ENCODE assay signal across 20 mouse cellular contexts in the genomic region with DNA sequence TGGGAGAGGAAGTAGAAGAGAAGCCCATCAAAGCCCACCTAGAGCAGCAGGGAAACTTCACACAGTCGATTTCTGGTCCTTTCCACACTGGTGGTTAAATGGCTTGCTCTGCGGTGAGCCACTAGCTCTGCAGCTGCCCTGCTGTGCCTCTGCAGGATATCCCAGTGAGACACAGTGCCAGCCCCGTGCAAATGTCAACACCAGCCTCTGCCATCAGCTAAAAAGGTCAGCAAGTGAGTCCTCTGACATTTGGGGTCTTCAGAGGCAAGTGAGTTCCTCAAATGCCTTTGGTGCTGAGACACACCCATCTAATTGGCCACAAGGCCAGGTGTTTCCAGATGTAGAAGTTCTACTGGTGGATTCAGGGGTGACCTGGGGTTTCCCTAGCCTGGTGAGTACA.
A peak's percentile ranks its signal among the peaks of the same experiment; 100 is the strongest.
DNase-seq lines count a peak whose midpoint lies in the region; ATAC-seq lines count a peak whose summit lies in the region.
"Had no signal": no experiment of that assay in that cellular context is flagged by ENCODE, and none has a peak within 500 bp of the region (broad histone marks: within the 10 kb centered on the region; RNA-seq: fewer than 3 reads in every experiment).

No protein-coding gene starts in this region.

- H3K4me2 ChIP-seq in kidney, embryonic 15.5 days: no peak overlapping the region
- H3K4me2 ChIP-seq: embryonic facial prominence, embryonic 13.5 days; heart, embryonic 13.5 days; liver, embryonic 12.5 days; lung, embryonic 15.5 days; neural tube, embryonic 13.5 days had no signal

- DNase-seq in CD4-positive, CD25-positive, alpha-beta regulatory T cell, adult 2 months (ENCODE audit: low read depth, low spot score): peak; percentile 60
- peak; percentile 38 to 41 for DNase-seq in thymus, postnatal 10 days (ENCODE audit: low spot score in 2 of 2)
- no peak for DNase-seq in layer of hippocampus, postnatal 25 days (ENCODE audit: extremely low spot score in 1 of 2, low spot score in 1 of 2)
- no peak for DNase-seq in right cerebral cortex, adult 18-20 months
- no peak for DNase-seq in kidney, adult 9 months
- DNase-seq: adrenal gland, postnatal 14 days; cerebellum, adult 2 months; gastrocnemius, postnatal 14 days; layer of hippocampus, postnatal 36 days had no signal

- no peaks in the 10 kb centered on the region for H3K36me3 ChIP-seq in kidney, embryonic 15.5 days
- H3K36me3 ChIP-seq: embryonic facial prominence, embryonic 13.5 days; heart, embryonic 13.5 days; hindbrain, embryonic 10.5 days; limb, embryonic 10.5 days; liver, embryonic 12.5 days; lung, embryonic 15.5 days; neural tube, embryonic 13.5 days had no signal

- H3K9ac ChIP-seq in kidney, embryonic 15.5 days: no peak overlapping the region
- H3K9ac ChIP-seq: embryonic facial prominence, embryonic 13.5 days; heart, embryonic 13.5 days; liver, embryonic 12.5 days; lung, embryonic 15.5 days; neural tube, embryonic 13.5 days had no signal

- no peak overlapping the region for H3K4me3 ChIP-seq in kidney, embryonic 15.5 days (replicated peaks)
- H3K4me3 ChIP-seq: embryonic facial prominence, embryonic 13.5 days; heart, embryonic 13.5 days; hindbrain, embryonic 10.5 days; limb, embryonic 10.5 days; liver, embryonic 12.5 days; lung, embryonic 15.5 days; neural tube, embryonic 13.5 days had no signal

- 0 out of 2 replicates have a peak, but pooled peaks cover under 1% of the 10 kb centered on the region for H3K4me1 ChIP-seq in kidney, embryonic 15.5 days
- H3K4me1 ChIP-seq: heart, embryonic 13.5 days; liver, embryonic 12.5 days; lung, embryonic 15.5 days had no signal

- no peaks in the 10 kb centered on the region for H3K9me3 ChIP-seq in kidney, embryonic 15.5 days (replicated peaks)
- H3K9me3 ChIP-seq: embryonic facial prominence, embryonic 13.5 days; heart, embryonic 13.5 days; hindbrain, embryonic 10.5 days; limb, embryonic 10.5 days; liver, embryonic 12.5 days; lung, embryonic 15.5 days; neural tube, embryonic 13.5 days had no signal

- WGBS in kidney, embryonic 15.5 days: 31% methylated on average over 3 of the region's 3 CpGs

- H3K27me3 ChIP-seq in kidney, embryonic 15.5 days: no peaks in the 10 kb centered on the region
- H3K27me3 ChIP-seq: embryonic facial prominence, embryonic 13.5 days; heart, embryonic 13.5 days; liver, embryonic 12.5 days; lung, embryonic 15.5 days; neural tube, embryonic 13.5 days had no signal

- ATAC-seq in granulocyte monocyte progenitor cell, adult 5-6 weeks (replicated peaks; ENCODE audit: poor library complexity, severe bottlenecking): peak; percentile 73
- peak; percentile 73 for ATAC-seq in monocyte, adult 5-6 weeks (replicated peaks; ENCODE audit: insufficient number of reproducible peaks, low FRiP score, low TSS enrichment, poor library complexity, severe bottlenecking)
- no peak for ATAC-seq in kidney, embryonic 15.5 days (replicated peaks; ENCODE audit: low FRiP score)
- ATAC-seq: liver, embryonic 12.5 days; midbrain, embryonic 16.5 days had no signal

- no peak overlapping the region for H3K27ac ChIP-seq in kidney, embryonic 15.5 days
- H3K27ac ChIP-seq: embryonic facial prominence, embryonic 13.5 days; heart, embryonic 13.5 days; hindbrain, embryonic 10.5 days; limb, embryonic 10.5 days; liver, embryonic 12.5 days; lung, embryonic 15.5 days; neural tube, embryonic 13.5 days had no signal

Comparison
In these comparisons a context has a peak if more than half of its experiments do, and no peak if none do; other contexts are left out.
1. DNase-seq: peak in CD4-positive, CD25-positive, alpha-beta regulatory T cell, adult 2 months (single experiment) and thymus, postnatal 10 days (2 of 2); none in layer of hippocampus, postnatal 25 days (0 of 2), right cerebral cortex, adult 18-20 months (single experiment) and kidney, adult 9 months (single experiment).